Mouse (Mus musculus) hindbrain, embryonic 13.5 days (tissue): ENCODE results near the gene Lamtor4. TPM values are rescaled to one million over a fixed set of nuclear protein-coding genes. Genes with fewer than 3 reads are reported as not detected.

Experiments
- ATAC-seq: fragments of 200-750 bp; cut with Nextera tagmentation; 2 replicates; pipeline ENCODE4 v1.8.0; 2017; ENCODE audit warnings: moderate TSS enrichment; ENCODE audit not compliant: low FRiP score
- H3K27ac ChIP-seq: fragments of 300-500 bp; sonication (generic); 2 replicates; pipeline ENCODE4 v1.5.1; 2015; ENCODE audit warnings: inconsistent platforms, mild to moderate bottlenecking, moderate library complexity
- H3K27me3 ChIP-seq: fragments of 300-500 bp; sonication (generic); 2 replicates; pipeline ENCODE4 v1.6.1; 2015; ENCODE audit warnings: mild to moderate bottlenecking, inconsistent platforms
- H3K36me3 ChIP-seq: fragments of 300-500 bp; sonication (generic); 2 replicates; pipeline ENCODE4 v1.6.1; 2015; ENCODE audit warnings: mild to moderate bottlenecking, inconsistent platforms
- H3K4me1 ChIP-seq: fragments of 300-500 bp; sonication (generic); replicated peaks from 2 replicates; pipeline ENCODE4 v1.6.1; 2015; ENCODE audit warnings: inconsistent platforms
- H3K4me2 ChIP-seq: fragments of 300-500 bp; sonication (generic); 2 replicates; pipeline ENCODE4 v1.6.1; 2015; ENCODE audit warnings: inconsistent platforms, mild to moderate bottlenecking, moderate library complexity
- H3K4me3 ChIP-seq: fragments of 300-500 bp; sonication (generic); 2 replicates; pipeline ENCODE4 v1.5.1; 2015; ENCODE audit warnings: mild to moderate bottlenecking, inconsistent platforms
- H3K9ac ChIP-seq: fragments of 300-500 bp; sonication (generic); 2 replicates; pipeline ENCODE4 v1.6.1; 2015; ENCODE audit warnings: mild to moderate bottlenecking, inconsistent platforms
- H3K9me3 ChIP-seq: fragments of 300-500 bp; sonication (generic); 2 replicates; pipeline ENCODE4 v1.6.1; 2016; ENCODE audit warnings: inconsistent platforms
- WGBS: fragments of 180-500 bp; shearing (Covaris S2); methylation state at CpG from one replicate; pipeline ENCODE4 v1.1.7; 2015; 5-methylcytosine and 5-hydroxymethylcytosine counted together
- polyA plus RNA-seq: library from polyadenylated mRNA; unstranded; fragments of >200 nt; fragmentation: Nextera tagmentation; extraction: Ambion mirVana; gene quantifications from 2 replicates; pipeline ENCODE4 v1.2.1, GENCODE M21; 2015

Gene Lamtor4
- polyA plus RNA-seq, 1 experiment from 2014 or later: 95.8 TPM

GRCm38 (mm10) chr5:138234224-138234623 is 21.1 kb upstream of the Lamtor4 start:
- H3K4me2 ChIP-seq: no peak overlapping the region
- no peak overlapping the region for H3K4me3 ChIP-seq
- no peaks in the 10 kb centered on the region for H3K36me3 ChIP-seq
- H3K27me3 ChIP-seq: no peaks in the 10 kb centered on the region
- no peaks in the 10 kb centered on the region for H3K4me1 ChIP-seq
- no peak overlapping the region for H3K9ac ChIP-seq
- ATAC-seq: no peak
- H3K27ac ChIP-seq: no peak overlapping the region
- H3K9me3 ChIP-seq: no peaks in the 10 kb centered on the region

DNA sequence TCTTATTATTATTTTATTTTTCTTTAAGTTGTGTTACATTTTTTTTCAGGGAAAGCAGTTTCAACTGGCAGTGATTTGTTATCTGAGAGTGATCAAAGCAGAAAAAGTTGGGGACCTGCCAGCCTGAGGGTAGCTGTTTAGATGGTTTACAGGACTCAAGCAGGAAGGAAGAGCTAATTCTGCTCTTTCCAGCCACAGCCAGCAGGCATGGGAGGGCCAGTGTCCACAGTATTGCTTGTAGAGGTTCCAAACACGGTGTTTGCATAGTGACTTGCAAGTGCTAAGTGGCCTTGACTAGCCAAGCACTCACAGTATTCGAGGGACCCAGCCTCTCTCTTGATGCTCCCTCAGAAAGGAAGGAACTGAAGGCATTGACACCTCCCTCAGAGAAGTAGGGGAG is 13.8 kb upstream of the Lamtor4 start:
- H3K36me3 ChIP-seq: no peaks in the 10 kb centered on the region
- no peak overlapping the region for H3K9ac ChIP-seq
- no peak overlapping the region for H3K27ac ChIP-seq
- WGBS: 48% methylated on average over 2 of the region's 2 CpGs
- H3K4me3 ChIP-seq: no peak overlapping the region
- no peaks in the 10 kb centered on the region for H3K9me3 ChIP-seq
- ATAC-seq: no peak
- H3K27me3 ChIP-seq: no peaks in the 10 kb centered on the region
- no peak overlapping the region for H3K4me2 ChIP-seq
- no peaks in the 10 kb centered on the region for H3K4me1 ChIP-seq

- ATAC-seq: no peak
- Histone ChIP-seq H3K4me2 (no peak overlapping the region), H3K27me3 (no peaks in the 10 kb centered on the region), H3K9me3 (no peaks in the 10 kb centered on the region), H3K4me1 (peaks cover 8% of the 10 kb centered on the region), H3K9ac (no peak overlapping the region), H3K4me3 (no peak overlapping the region), H3K36me3 (no peaks in the 10 kb centered on the region), H3K27ac (no peak overlapping the region)
- 85% methylated on average over 12 of the region's 12 CpGs for WGBS
These were observed 4.1 kb upstream of the Lamtor4 start for GRCm38 (mm10) chr5:138251144-138251543.

- H3K9ac ChIP-seq: no peak overlapping the region
- H3K27me3 ChIP-seq: no peaks in the 10 kb centered on the region
- no peaks in the 10 kb centered on the region for H3K9me3 ChIP-seq
- peaks cover 4% of the 10 kb centered on the region for H3K36me3 ChIP-seq
- H3K4me1 ChIP-seq: peaks cover 16% of the 10 kb centered on the region
- no peak overlapping the region for H3K4me3 ChIP-seq
- H3K4me2 ChIP-seq: no peak overlapping the region
- H3K27ac ChIP-seq: no peak overlapping the region
- ATAC-seq: no peak
- 92% methylated on average over 3 of the region's 3 CpGs for WGBS
These were observed 2.2 kb upstream of the Lamtor4 start for GRCm38 (mm10) chr5:138253061-138253460.

DNA sequence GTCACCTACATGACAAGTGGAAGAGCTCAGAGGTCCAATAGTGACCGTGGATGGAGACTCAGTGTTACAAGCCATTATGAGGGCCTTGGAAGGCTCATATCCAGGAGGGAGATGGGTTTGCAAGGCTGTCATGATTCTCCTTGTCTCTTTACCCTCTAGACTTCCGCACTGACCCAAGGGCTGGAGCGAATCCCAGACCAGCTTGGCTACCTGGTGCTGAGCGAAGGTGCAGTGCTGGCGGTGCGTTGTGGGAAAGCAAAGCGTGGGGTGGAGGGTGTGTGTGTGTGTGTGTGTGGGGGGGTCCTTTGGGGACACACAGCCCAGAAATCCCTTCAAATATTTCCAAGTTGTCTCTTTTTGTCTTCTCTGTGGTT is 799 bp downstream of the Lamtor4 start:
- Histone ChIP-seq H3K4me2 (peak overlapping the region; percentile 87), H3K9me3 (no peaks in the 10 kb centered on the region), H3K9ac (peak overlapping the region; percentile 82), H3K27ac (peak overlapping the region; percentile 91), H3K4me1 (peaks cover 24% of the 10 kb centered on the region), H3K27me3 (no peaks in the 10 kb centered on the region), H3K36me3 (peaks cover 34% of the 10 kb centered on the region), H3K4me3 (peak overlapping the region; percentile 70)
- 16% methylated on average over 7 of the region's 7 CpGs for WGBS
- no peak; the same call in 1 of the 2 replicates for ATAC-seq

- Histone ChIP-seq H3K36me3 (peaks cover 44% of the 10 kb centered on the region), H3K9me3 (no peaks in the 10 kb centered on the region), H3K4me3 (no peak overlapping the region), H3K27ac (no peak overlapping the region), H3K27me3 (no peaks in the 10 kb centered on the region), H3K4me1 (peaks cover 28% of the 10 kb centered on the region), H3K9ac (no peak overlapping the region), H3K4me2 (peak overlapping the region; percentile 87)
- ATAC-seq: no peak
- WGBS: 91% methylated on average over 10 of the region's 10 CpGs
These were observed 1.8 kb downstream of the Lamtor4 start for GRCm38 (mm10) chr5:138256966-138257584.

- Histone ChIP-seq H3K9ac (no peak overlapping the region), H3K27ac (no peak overlapping the region), H3K27me3 (no peaks in the 10 kb centered on the region), H3K4me3 (no peak overlapping the region), H3K36me3 (peaks cover 49% of the 10 kb centered on the region), H3K9me3 (no peaks in the 10 kb centered on the region), H3K4me2 (no peak overlapping the region), H3K4me1 (peaks cover 33% of the 10 kb centered on the region)
- 96% methylated on average over 4 of the region's 4 CpGs for whole genome bisulfite sequencing
- ATAC-seq: no peak
These were observed 2.3 kb downstream of the Lamtor4 start for GRCm38 (mm10) chr5:138257585-138257978.

DNA sequence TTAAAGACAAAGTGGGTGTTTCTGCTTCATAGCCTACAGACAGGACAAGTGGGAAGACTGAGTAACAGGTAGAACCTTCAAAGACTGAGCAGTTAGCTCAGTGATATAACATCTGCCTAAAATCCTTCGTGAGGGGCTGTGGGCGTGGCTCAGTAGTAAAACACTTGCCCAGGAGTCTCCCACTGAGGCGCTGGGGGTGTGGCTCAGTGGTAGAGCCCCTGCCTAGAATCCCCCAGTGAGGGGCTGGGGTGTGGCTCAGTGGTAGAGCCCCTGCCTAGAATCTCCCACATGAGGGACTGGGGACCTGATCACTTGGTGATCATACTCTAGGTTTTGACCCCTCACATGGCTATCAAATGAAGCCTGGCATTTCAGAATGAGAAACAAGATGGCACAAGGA is 2.8 kb downstream of the Lamtor4 start:
- no peaks in the 10 kb centered on the region for H3K27me3 ChIP-seq
- H3K9ac ChIP-seq: no peak overlapping the region
- H3K27ac ChIP-seq: no peak overlapping the region
- no peak for ATAC-seq
- no peak overlapping the region for H3K4me3 ChIP-seq
- no peak overlapping the region for H3K4me2 ChIP-seq
- H3K4me1 ChIP-seq: peaks cover 38% of the 10 kb centered on the region
- peaks cover 49% of the 10 kb centered on the region for H3K36me3 ChIP-seq
- no peaks in the 10 kb centered on the region for H3K9me3 ChIP-seq
- WGBS: 97% methylated on average over 3 of the region's 3 CpGs

GRCm38 (mm10) chr5:138258542-138258941 is 3.3 kb downstream of the Lamtor4 start:
- Histone ChIP-seq H3K9me3 (no peaks in the 10 kb centered on the region), H3K27ac (no peak overlapping the region), H3K4me2 (no peak overlapping the region), H3K9ac (no peak overlapping the region), H3K36me3 (peaks cover 49% of the 10 kb centered on the region), H3K4me3 (no peak overlapping the region), H3K4me1 (peaks cover 41% of the 10 kb centered on the region), H3K27me3 (no peaks in the 10 kb centered on the region)
- WGBS: 88% methylated on average over 6 of the region's 6 CpGs
- ATAC-seq: no peak

DNA sequence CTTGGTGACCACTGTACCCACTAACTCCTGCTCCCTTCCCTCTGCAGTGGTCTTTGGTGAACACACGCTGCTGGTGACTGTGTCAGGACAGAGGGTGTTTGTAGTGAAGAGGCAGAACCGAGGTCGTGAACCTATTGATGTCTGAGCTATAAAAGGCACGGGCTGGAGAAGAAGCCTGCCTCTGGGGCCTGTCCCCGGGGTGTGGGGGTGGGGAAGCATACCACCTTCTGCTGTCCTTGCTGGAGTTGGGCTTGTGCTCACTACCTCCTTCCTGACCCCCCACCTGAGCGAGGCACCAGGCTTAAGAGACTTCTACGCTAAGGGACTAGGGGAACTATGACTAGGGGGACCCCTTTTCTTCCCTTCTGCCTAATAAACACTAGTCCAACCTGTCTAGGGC is 3.7 kb downstream of the Lamtor4 start:
- Histone ChIP-seq H3K4me1 (peaks cover 41% of the 10 kb centered on the region), H3K4me2 (no peak overlapping the region), H3K36me3 (peaks cover 49% of the 10 kb centered on the region), H3K27ac (no peak overlapping the region), H3K4me3 (no peak overlapping the region), H3K9me3 (no peaks in the 10 kb centered on the region), H3K9ac (no peak overlapping the region), H3K27me3 (no peaks in the 10 kb centered on the region)
- WGBS: 75% methylated on average over 7 of the region's 7 CpGs
- no peak for ATAC-seq

- Histone ChIP-seq H3K4me2 (no peak overlapping the region), H3K9ac (0 out of 2 replicates have a peak overlapping the region, but pooled peaks have one; percentile 39), H3K27ac (no peak overlapping the region; the same call in 1 of the 2 replicates), H3K36me3 (peaks cover 49% of the 10 kb centered on the region), H3K4me3 (no peak overlapping the region), H3K9me3 (no peaks in the 10 kb centered on the region), H3K4me1 (peaks cover 46% of the 10 kb centered on the region), H3K27me3 (no peaks in the 10 kb centered on the region)
- WGBS: 87% methylated on average over 10 of the region's 10 CpGs
- ATAC-seq: no peak
These were observed 4.8 kb downstream of the Lamtor4 start for GRCm38 (mm10) chr5:138260051-138260450.

DNA sequence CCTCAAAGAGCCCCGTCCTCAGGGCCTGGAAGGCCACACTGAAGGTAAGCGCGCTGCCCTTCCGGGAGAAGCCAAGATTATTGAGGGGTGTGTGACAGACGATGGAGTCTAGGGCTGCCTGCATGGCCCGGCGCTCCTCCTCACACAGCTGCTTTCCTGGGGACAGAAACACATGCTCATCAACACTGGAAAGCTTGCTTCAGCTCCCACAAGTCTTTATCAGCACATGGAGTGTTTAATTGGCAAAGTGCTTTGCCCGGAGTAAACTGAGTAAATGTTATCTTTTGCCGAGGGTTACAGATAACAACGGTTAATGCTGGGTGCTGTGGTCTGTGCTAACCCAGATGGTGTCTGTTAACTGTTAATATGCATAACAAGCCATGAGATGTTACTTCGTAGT is 5.6 kb downstream of the Lamtor4 start:
- ATAC-seq: no peak
- Histone ChIP-seq H3K9ac (peak overlapping the region; percentile 39; the same call in 1 of the 2 replicates), H3K4me2 (no peak overlapping the region), H3K9me3 (no peaks in the 10 kb centered on the region), H3K27me3 (no peaks in the 10 kb centered on the region), H3K36me3 (peaks cover 54% of the 10 kb centered on the region), H3K4me1 (peaks cover 48% of the 10 kb centered on the region), H3K27ac (no peak overlapping the region), H3K4me3 (no peak overlapping the region)
- WGBS: 96% methylated on average over 11 of the region's 11 CpGs

- Histone ChIP-seq H3K4me1 (peaks cover 38% of the 10 kb centered on the region), H3K27me3 (no peaks in the 10 kb centered on the region), H3K36me3 (peaks cover 64% of the 10 kb centered on the region), H3K4me3 (0 out of 2 replicates have a peak overlapping the region, but pooled peaks have one; percentile 92), H3K9me3 (no peaks in the 10 kb centered on the region), H3K4me2 (peak overlapping the region; percentile 96), H3K27ac (no peak overlapping the region), H3K9ac (peak overlapping the region; percentile 98; the same call in 1 of the 2 replicates)
- ATAC-seq: no peak
- 77% methylated on average over 4 of the region's 4 CpGs for WGBS
These were observed 6.7 kb downstream of the Lamtor4 start for GRCm38 (mm10) chr5:138262001-138262400.
